Mouse (Mus musculus) liver, adult 2 months (tissue): ENCODE results near the gene Slc39a8.

Experiments used
- CTCF ChIP-seq: fragments of 200-500 bp; IDR thresholded peaks from 2 replicates; pipeline ENCODE4 v1.5.1; 2011; ENCODE audit warnings: low read depth, low read length, control low read depth
- POLR2A ChIP-seq: fragments of 200-500 bp; IDR thresholded peaks from 2 replicates; pipeline ENCODE4 v1.6.1; 2011; ENCODE audit warnings: low read length, control low read depth; ENCODE audit not compliant: insufficient read depth; ENCODE audit errors: extremely low read depth

DNA sequence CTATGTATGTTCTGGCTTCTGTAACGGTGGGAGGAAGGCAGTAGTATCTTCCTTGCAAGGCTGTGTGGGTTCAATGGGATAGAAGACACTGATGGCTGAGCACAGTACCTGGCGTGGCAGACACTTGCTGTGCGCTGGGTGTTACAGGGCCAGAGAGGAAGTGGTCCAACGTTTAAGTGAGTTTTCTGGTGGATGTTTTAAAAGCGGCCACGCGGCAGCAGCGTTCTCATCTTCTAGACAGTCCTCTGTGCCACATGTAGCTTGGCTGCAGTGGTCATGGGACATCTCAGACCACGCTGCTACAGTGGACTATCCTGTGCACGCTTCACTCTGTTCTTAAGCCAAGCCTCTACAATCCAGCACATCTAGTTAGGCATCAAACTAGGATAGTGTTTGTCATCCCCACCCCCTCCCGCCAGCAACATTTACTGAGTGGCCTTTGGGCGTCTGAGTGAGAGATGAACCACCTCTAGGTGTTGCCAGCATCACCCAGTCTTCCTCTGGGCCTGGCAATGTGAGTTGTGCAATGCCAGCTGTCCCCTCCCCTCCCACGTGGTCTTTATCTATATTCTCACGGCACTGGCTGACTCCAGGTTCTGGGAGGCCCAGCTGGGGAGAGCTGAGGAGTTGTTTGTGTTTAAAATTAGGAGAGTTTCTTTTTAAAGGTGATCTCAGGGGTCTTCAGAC lies 29.4 kb downstream of the Slc39a8 start:
- TF ChIP-seq POLR2A: no peak
- no peak for TF ChIP-seq CTCF
